Mouse (Mus musculus) bone marrow macrophage, adult 2 months (primary cell): Measurements from ENCODE around the gene Gm42906. TPM values are rescaled to one million over a fixed set of nuclear protein-coding genes. Genes with fewer than 3 reads are reported as not detected.

Experiments used
- H3K27ac ChIP-seq: 2 replicates; pipeline ENCODE4 v1.5.1; 2012; ENCODE audit warnings: low read depth, low read length; ENCODE audit not compliant: insufficient read depth
- H3K4me1 ChIP-seq: 2 replicates; pipeline ENCODE4 v1.6.1; 2012; ENCODE audit warnings: low read length; ENCODE audit not compliant: control insufficient read depth, insufficient read depth
- H3K4me3 ChIP-seq: 2 replicates; pipeline ENCODE4 v1.5.1; 2012; ENCODE audit warnings: mild to moderate bottlenecking, low read length, moderate library complexity; ENCODE audit not compliant: insufficient read depth
- CTCF ChIP-seq: IDR thresholded peaks from 2 replicates; pipeline ENCODE4 v1.5.1; 2012; ENCODE audit warnings: low read depth, mild to moderate bottlenecking, low read length, moderate library complexity
- POLR2A ChIP-seq: IDR thresholded peaks from 2 replicates; pipeline ENCODE4 v1.6.1; 2012; ENCODE audit warnings: mild to moderate bottlenecking, low read depth, low read length, borderline replicate concordance
- polyA plus RNA-seq: library from polyadenylated mRNA; stranded (reverse); fragments of >200 nt; gene quantifications from 2 replicates; pipeline ENCODE4 v1.2.4, GENCODE M21; 2012; ENCODE audit not compliant: missing spikeins, insufficient read depth, insufficient read length

The Gm42906 gene
- polyA plus RNA-seq, 1 experiment: not detected

GRCm38 (mm10) chr5:151368395-151369190 is 59.4 kb downstream of the Gm42906 start:
- Histone ChIP-seq H3K4me1 (peaks cover 10% of the 10 kb centered on the region), H3K4me3 (peak overlapping the region; percentile 83), H3K27ac (peak overlapping the region; percentile 97)
- TF ChIP-seq POLR2A (0 out of 2 replicates have a peak, but pooled peaks have one; percentile 7), CTCF (peak; percentile 62)

DNA sequence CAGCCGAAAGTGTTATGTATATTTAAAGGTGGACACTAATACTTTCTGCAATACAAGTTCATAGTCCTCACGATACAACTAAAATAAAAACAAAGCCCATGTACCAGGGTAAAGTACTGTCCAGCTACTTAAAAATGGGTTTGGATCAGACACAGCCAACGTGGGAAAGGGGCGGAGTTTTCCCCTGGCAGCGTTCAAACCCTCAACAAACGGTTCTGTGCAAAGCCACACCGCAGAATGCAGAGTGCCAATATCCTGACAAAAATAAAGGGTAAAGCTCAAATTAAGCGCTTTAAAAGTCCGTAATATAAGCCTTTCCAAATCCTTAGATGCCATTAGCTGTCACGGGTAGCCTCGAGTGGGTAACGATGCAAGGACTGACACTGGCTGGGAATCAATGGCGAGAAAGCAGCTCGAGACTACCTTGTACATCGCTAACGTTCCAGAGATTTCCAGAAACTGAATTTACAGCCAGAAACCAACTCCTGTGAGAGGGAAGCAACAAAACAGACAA is 60.0 kb downstream of the Gm42906 start:
- no peak for TF ChIP-seq CTCF
- TF ChIP-seq POLR2A: no peak
- Histone ChIP-seq H3K4me1 (peaks cover 10% of the 10 kb centered on the region), H3K27ac (peak overlapping the region; percentile 80), H3K4me3 (peak overlapping the region; percentile 70)

DNA sequence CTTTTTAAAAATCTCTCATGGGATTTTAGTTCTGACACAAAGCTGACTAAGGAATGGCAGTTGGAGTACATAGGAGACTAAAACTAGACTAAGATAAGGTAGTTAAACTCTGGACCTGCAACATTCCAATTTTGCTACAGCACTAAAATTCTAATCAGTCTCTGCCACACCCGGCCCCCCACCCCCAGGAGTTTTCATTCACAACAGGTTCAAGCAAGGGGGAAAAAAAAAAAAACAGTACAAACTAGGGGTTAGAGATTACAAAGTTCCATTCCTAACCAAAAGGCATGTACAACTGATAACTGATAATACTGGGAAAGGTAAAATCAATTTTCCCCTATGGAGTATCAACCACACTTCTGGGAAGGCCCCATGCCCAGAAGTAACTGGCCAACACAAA is 60.6 kb downstream of the Gm42906 start:
- Histone ChIP-seq H3K4me1 (peaks cover 10% of the 10 kb centered on the region), H3K27ac (no peak overlapping the region), H3K4me3 (peak overlapping the region; percentile 70)
- TF ChIP-seq POLR2A (no peak), CTCF (no peak)

- Histone ChIP-seq H3K27ac (no peak overlapping the region), H3K4me3 (no peak overlapping the region), H3K4me1 (peaks cover 5% of the 10 kb centered on the region; the same call in 1 of the 2 replicates)
- TF ChIP-seq CTCF (no peak), POLR2A (no peak)
These were observed 64.5 kb downstream of the Gm42906 start for GRCm38 (mm10) chr5:151363343-151364000.

- no peak for TF ChIP-seq CTCF
- TF ChIP-seq POLR2A: no peak
- Histone ChIP-seq H3K4me3 (no peak overlapping the region), H3K4me1 (peaks cover 9% of the 10 kb centered on the region), H3K27ac (no peak overlapping the region)
These were observed 78.3 kb downstream of the Gm42906 start for GRCm38 (mm10) chr5:151349616-151350015.

- Histone ChIP-seq H3K4me1 (peaks cover 16% of the 10 kb centered on the region), H3K27ac (no peak overlapping the region), H3K4me3 (no peak overlapping the region)
- TF ChIP-seq POLR2A: no peak
- no peak for TF ChIP-seq CTCF
These were observed 79.5 kb downstream of the Gm42906 start for GRCm38 (mm10) chr5:151348418-151348817.

DNA sequence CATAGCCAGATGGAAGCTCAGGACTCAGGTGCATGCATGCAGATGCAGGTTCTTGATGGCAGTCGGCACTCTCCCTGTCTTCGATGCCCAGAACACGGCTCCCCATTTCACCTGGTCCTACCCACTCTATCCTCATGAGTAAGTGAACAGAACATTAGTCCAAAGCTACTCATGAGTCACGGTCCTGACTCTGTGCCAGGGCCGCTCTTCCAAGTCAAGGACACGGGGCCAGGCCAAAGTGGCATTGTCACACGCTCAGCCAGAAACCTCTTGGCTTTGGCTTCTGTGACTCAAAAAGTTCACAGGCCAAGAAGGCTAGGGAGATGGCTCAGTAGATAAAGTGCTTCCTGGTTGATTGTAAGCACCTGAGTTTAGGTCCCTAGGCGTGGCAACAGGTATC is 81.3 kb downstream of the Gm42906 start:
- Histone ChIP-seq H3K4me1 (peaks cover 16% of the 10 kb centered on the region), H3K27ac (no peak overlapping the region), H3K4me3 (no peak overlapping the region)
- TF ChIP-seq CTCF: no peak
- TF ChIP-seq POLR2A: no peak

DNA sequence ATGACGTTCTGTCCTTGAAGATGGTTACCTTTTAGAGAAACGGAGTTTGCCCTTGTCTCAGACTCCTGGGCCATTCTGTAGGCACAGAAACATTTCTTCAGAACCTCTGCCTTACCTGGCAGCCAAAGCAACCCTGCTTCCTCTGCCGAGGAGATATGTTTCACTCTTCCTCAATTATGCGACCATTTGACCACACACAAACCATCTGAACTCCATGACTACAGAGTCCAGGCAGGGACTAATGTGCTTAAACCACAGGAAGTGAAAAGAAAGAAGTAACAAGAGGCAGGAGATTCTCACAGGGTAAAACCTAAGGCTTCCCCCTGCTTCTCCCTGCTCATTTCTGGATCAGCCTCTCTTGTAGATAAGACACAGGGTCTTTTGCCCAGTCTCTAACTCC is 83.2 kb downstream of the Gm42906 start:
- Histone ChIP-seq H3K27ac (no peak overlapping the region), H3K4me3 (no peak overlapping the region), H3K4me1 (peaks cover 16% of the 10 kb centered on the region)
- TF ChIP-seq CTCF: no peak
- TF ChIP-seq POLR2A: no peak

- Histone ChIP-seq H3K4me3 (no peak overlapping the region), H3K27ac (no peak overlapping the region; the same call in 1 of the 2 replicates), H3K4me1 (peaks cover 9% of the 10 kb centered on the region)
- TF ChIP-seq POLR2A: no peak
- no peak for TF ChIP-seq CTCF
These were observed 94.3 kb downstream of the Gm42906 start for GRCm38 (mm10) chr5:151333686-151334085.

GRCm38 (mm10) chr5:151333191-151333594 is 94.8 kb downstream of the Gm42906 start:
- Histone ChIP-seq H3K27ac (peak overlapping the region; percentile 63; the same call in 1 of the 2 replicates), H3K4me3 (no peak overlapping the region), H3K4me1 (peaks cover 9% of the 10 kb centered on the region)
- TF ChIP-seq POLR2A: no peak
- no peak for TF ChIP-seq CTCF
